Mouse (Mus musculus) kidney, postnatal 0 days (tissue): Measurements from ENCODE around the gene Cfap299. TPM values are rescaled to one million over a fixed set of nuclear protein-coding genes. Genes with fewer than 3 reads are reported as not detected.

Experiments used
- ATAC-seq: fragments of 200-750 bp; cut with Nextera tagmentation; replicated peaks from 2 replicates; pipeline ENCODE4 v1.8.0; 2017; ENCODE audit warnings: low read depth, moderate number of reproducible peaks, moderate TSS enrichment, moderate library complexity; ENCODE audit not compliant: low FRiP score
- DNase-seq: peaks from one replicate; pipeline ENCODE4 v3.0.0-alpha.2; 2016; ENCODE audit warnings: low spot score
- H3K27ac ChIP-seq: fragments of 300-500 bp; sonication (generic); 2 replicates; pipeline ENCODE4 v1.5.1; 2014; ENCODE audit warnings: mild to moderate bottlenecking
- H3K27me3 ChIP-seq: fragments of 300-500 bp; sonication (generic); 2 replicates; pipeline ENCODE4 v1.6.1; 2014; ENCODE audit warnings: low read length, mixed read lengths; ENCODE audit not compliant: insufficient read depth
- H3K36me3 ChIP-seq: fragments of 300-500 bp; sonication (generic); 2 replicates; pipeline ENCODE4 v1.6.1; 2014; ENCODE audit warnings: low read length, mixed read lengths; ENCODE audit not compliant: insufficient read depth
- H3K4me1 ChIP-seq: fragments of 300-500 bp; sonication (generic); replicated peaks from 2 replicates; pipeline ENCODE4 v1.6.1; 2014; ENCODE audit warnings: antibody characterized with exemption, low read length, mixed read lengths; ENCODE audit not compliant: insufficient read depth
- H3K4me2 ChIP-seq: fragments of 300-500 bp; sonication (generic); 2 replicates; pipeline ENCODE4 v1.6.1; 2014; ENCODE audit warnings: mild to moderate bottlenecking, low read length, moderate library complexity, mixed read lengths
- H3K4me3 ChIP-seq: fragments of 300-500 bp; sonication (generic); replicated peaks from 2 replicates; pipeline ENCODE4 v1.5.1; 2014; ENCODE audit warnings: low read depth, low read length
- H3K9ac ChIP-seq: fragments of 300-500 bp; sonication (generic); 2 replicates; pipeline ENCODE4 v1.6.1; 2014; ENCODE audit warnings: low read depth, low read length
- H3K9me3 ChIP-seq: fragments of 300-500 bp; sonication (generic); replicated peaks from 2 replicates; pipeline ENCODE4 v1.6.1; 2016; ENCODE audit warnings: low read length, inconsistent platforms, mixed read lengths
- CTCF ChIP-seq: IDR thresholded peaks from 2 replicates; pipeline ENCODE4 v1.5.1; 2016; ENCODE audit warnings: antibody characterized with exemption, low read depth, mild to moderate bottlenecking, moderate library complexity
- WGBS: fragments of 180-500 bp; shearing (Covaris S2); extraction: QIAGEN DNeasy Blood & Tissue Kit; methylation state at CpG from one replicate; pipeline ENCODE4 v1.1.7; 2014; 5-methylcytosine and 5-hydroxymethylcytosine counted together
- polyA plus RNA-seq: library from polyadenylated mRNA; unstranded; fragments of >200 nt; fragmentation: Nextera tagmentation; extraction: Ambion mirVana; gene quantifications from 2 replicates; pipeline ENCODE4 v1.2.1, GENCODE M21; 2015

Cfap299 gene
- polyA plus RNA-seq, 1 experiment from 2014 or later: 0.34 TPM

DNA sequence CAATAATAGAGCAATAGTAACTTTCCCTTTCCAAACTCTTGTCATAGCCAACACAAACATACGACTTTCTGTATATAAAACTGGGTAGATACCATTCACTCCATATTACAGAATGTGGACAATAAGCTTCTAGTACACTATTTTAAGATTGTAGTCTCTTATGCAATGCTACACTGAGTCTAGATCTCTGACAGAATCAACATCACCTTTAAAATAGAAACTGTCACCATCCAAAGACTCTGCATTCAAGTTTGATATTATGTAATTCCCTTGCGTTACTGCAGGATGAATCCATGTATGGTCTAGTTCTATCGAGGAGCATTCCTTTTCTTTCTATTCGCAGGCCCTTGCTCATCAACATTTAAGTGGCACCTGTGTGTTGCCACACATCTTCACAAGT is 477.4 kb downstream of the Cfap299 start:
- no peaks in the 10 kb centered on the region for H3K9me3 ChIP-seq
- WGBS: 88% methylated on average over 4 of the region's 4 CpGs
- no peaks in the 10 kb centered on the region for H3K27me3 ChIP-seq
- no peak overlapping the region for H3K4me3 ChIP-seq
- no peak overlapping the region for H3K27ac ChIP-seq
- DNase-seq (no peak), ATAC-seq (no peak)
- no peak for TF ChIP-seq CTCF
- H3K9ac ChIP-seq: no peak overlapping the region
- no peaks in the 10 kb centered on the region for H3K4me1 ChIP-seq
- no peaks in the 10 kb centered on the region for H3K36me3 ChIP-seq
- H3K4me2 ChIP-seq: no peak overlapping the region

DNA sequence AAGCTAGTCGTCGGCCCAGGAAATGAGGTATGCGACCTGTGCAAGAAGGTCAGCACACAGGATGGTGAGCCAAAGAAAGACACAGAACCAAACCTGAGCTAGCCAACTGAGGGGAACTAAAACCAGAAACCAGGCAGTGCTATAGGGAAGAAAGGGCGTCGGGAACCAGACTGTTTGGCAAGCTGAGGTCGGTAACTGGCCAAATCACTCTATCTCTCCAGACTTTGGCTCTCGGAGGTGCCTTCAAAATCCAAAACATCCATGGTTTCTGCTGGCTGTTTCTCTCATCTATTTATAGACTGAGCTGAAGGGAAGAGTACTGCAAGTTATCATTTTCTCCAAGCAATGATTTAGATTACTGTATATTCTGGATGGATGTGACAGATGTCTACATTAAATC is 477.9 kb downstream of the Cfap299 start:
- H3K4me1 ChIP-seq: no peaks in the 10 kb centered on the region
- H3K27ac ChIP-seq: no peak overlapping the region
- no peak overlapping the region for H3K9ac ChIP-seq
- no peak for DNase-seq
- no peaks in the 10 kb centered on the region for H3K36me3 ChIP-seq
- ATAC-seq: no peak
- WGBS: 67% methylated on average over 7 of the region's 7 CpGs
- no peak overlapping the region for H3K4me2 ChIP-seq
- no peaks in the 10 kb centered on the region for H3K27me3 ChIP-seq
- no peak overlapping the region for H3K4me3 ChIP-seq
- no peaks in the 10 kb centered on the region for H3K9me3 ChIP-seq
- TF ChIP-seq CTCF: no peak

DNA sequence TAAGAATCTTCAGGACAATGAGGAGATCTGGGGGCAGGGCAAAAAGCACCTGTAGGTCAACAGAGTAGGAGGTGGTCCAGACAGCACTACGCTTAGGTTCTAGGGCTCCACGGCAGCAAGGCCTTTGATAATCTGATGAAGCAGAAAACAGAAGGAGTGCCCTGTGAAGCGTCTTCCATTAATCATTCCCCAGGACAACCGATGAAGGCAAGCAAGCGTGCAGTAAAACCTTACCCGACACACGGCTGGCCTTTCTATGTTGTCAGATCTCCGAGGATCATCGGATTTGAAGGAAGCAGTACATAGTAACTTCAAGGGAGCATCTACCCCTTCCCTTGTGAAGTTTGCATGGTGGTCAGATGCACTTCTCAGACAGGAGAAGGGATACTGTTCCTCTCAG is 478.8 kb downstream of the Cfap299 start:
- no peak for TF ChIP-seq CTCF
- H3K27ac ChIP-seq: no peak overlapping the region
- H3K4me3 ChIP-seq: no peak overlapping the region
- DNase-seq (peak; percentile 66), ATAC-seq (0 out of 2 replicates have a peak, but pooled peaks have one; percentile 33)
- H3K9ac ChIP-seq: no peak overlapping the region
- H3K27me3 ChIP-seq: no peaks in the 10 kb centered on the region
- no peaks in the 10 kb centered on the region for H3K4me1 ChIP-seq
- no peaks in the 10 kb centered on the region for H3K9me3 ChIP-seq
- WGBS: 17% methylated on average over 9 of the region's 9 CpGs
- H3K4me2 ChIP-seq: no peak overlapping the region
- no peaks in the 10 kb centered on the region for H3K36me3 ChIP-seq

DNA sequence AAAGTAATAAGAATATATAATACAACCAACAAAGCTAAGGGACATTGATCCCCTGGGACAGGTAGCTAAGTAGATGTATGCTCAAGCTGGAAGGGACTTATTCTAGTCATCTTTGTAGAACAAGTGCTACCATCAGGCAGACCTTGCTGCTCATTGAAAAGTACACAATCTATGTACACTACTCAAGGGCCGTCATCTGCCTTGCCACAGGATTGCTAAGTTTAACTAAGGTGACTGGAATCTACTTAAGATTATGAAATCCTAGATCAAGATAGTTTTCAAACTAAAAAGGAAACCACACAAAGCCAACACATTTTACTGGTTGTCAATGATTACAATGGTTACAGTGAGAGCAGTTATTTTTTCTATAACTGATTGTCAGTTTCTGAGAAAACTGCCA is 483.3 kb downstream of the Cfap299 start:
- Histone ChIP-seq H3K27me3 (no peaks in the 10 kb centered on the region), H3K9ac (no peak overlapping the region), H3K9me3 (no peaks in the 10 kb centered on the region), H3K36me3 (no peaks in the 10 kb centered on the region), H3K27ac (no peak overlapping the region), H3K4me3 (no peak overlapping the region), H3K4me2 (no peak overlapping the region), H3K4me1 (no peaks in the 10 kb centered on the region)
- DNase-seq: no peak
- 89% methylated on average over 1 of the region's 1 CpGs for WGBS
- TF ChIP-seq CTCF: no peak
- ATAC-seq: no peak

DNA sequence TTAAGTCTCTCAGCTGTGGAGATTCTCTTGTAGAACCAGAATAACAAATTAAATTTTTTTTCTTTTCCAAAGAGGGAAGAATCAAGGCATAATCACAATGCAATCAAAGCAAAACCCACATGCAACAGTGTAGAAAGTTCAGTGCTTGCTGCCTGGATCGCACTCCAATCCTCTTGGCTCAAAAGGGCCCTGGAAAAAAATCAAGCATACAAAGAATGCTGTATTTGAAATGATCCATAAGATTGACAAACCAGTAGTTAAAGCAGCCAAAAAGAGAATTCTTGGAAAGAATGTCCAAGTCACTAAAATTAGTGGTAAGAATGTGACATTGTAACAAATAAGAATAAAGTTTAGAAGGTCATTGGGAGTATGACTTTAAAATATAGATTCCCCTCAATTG is 486.2 kb downstream of the Cfap299 start:
- Histone ChIP-seq H3K36me3 (no peaks in the 10 kb centered on the region), H3K27ac (no peak overlapping the region), H3K4me1 (no peaks in the 10 kb centered on the region), H3K27me3 (no peaks in the 10 kb centered on the region), H3K9ac (no peak overlapping the region), H3K4me2 (no peak overlapping the region), H3K4me3 (no peak overlapping the region), H3K9me3 (no peaks in the 10 kb centered on the region)
- TF ChIP-seq CTCF: no peak
- no peak for ATAC-seq
- WGBS: 85% methylated on average over 1 of the region's 1 CpGs
- DNase-seq: no peak

DNA sequence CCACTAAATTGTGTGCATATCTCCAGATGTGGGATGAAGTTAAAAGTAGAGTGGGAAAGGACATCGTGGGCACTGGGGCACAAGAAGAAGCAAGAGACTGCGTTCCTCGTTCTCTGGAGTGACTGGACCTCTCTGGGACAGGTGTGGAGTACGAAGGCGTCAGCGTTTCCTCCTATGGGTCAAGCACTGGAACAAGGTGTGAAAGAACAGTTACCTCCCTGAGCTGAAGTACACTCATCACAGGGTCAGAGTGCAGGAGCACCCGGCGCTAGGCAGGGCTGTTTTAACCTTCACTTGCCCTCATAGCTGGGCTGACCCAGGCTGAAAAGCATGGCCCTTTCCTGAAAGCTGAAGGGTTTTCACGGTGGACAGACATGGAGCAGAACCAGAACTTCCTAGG is 504.7 kb downstream of the Cfap299 start:
- TF ChIP-seq CTCF: no peak
- Histone ChIP-seq H3K27me3 (no peaks in the 10 kb centered on the region), H3K4me2 (no peak overlapping the region), H3K9ac (no peak overlapping the region), H3K4me3 (no peak overlapping the region), H3K4me1 (no peaks in the 10 kb centered on the region), H3K9me3 (no peaks in the 10 kb centered on the region), H3K36me3 (no peaks in the 10 kb centered on the region), H3K27ac (no peak overlapping the region)
- DNase-seq (no peak), ATAC-seq (no peak)
- 73% methylated on average over 9 of the region's 9 CpGs for WGBS

DNA sequence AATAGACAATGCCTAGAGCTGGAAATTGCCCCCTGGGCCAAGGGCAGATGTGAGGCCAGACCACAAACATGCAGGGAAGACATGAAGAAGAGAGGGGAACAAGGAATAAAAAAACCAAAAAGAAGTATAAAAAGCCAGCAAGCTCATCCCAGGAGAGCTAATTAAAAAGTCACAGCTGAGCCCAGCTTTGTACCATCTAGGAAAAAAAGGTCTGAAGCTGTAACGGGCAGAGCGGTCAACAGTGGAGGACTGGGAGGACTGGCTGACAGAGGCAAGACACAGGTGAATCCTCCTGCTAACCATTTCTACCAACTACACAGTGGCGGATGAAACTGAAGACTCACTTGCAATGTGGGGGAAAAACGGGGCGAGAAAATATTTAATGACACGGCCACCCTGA is 505.2 kb downstream of the Cfap299 start:
- Histone ChIP-seq H3K9me3 (no peaks in the 10 kb centered on the region), H3K9ac (no peak overlapping the region), H3K27ac (no peak overlapping the region), H3K36me3 (no peaks in the 10 kb centered on the region), H3K4me3 (no peak overlapping the region), H3K4me2 (no peak overlapping the region), H3K4me1 (no peaks in the 10 kb centered on the region), H3K27me3 (no peaks in the 10 kb centered on the region)
- ATAC-seq (no peak), DNase-seq (no peak)
- 89% methylated on average over 6 of the region's 6 CpGs for WGBS
- no peak for TF ChIP-seq CTCF
